Mouse (Mus musculus) kidney, postnatal 0 days (tissue): ENCODE data around the gene Vps25. TPM values are rescaled to one million over a fixed set of nuclear protein-coding genes. Genes with fewer than 3 reads are reported as not detected.

Experiments
- ATAC-seq: fragments of 200-750 bp; cut with Nextera tagmentation; replicated peaks from 2 replicates; pipeline ENCODE4 v1.8.0; 2017; ENCODE audit warnings: low read depth, moderate number of reproducible peaks, moderate TSS enrichment, moderate library complexity; ENCODE audit not compliant: low FRiP score
- DNase-seq: peaks from one replicate; pipeline ENCODE4 v3.0.0-alpha.2; 2016; ENCODE audit warnings: low spot score
- H3K27ac ChIP-seq: fragments of 300-500 bp; sonication (generic); 2 replicates; pipeline ENCODE4 v1.5.1; 2014; ENCODE audit warnings: mild to moderate bottlenecking
- H3K27me3 ChIP-seq: fragments of 300-500 bp; sonication (generic); 2 replicates; pipeline ENCODE4 v1.6.1; 2014; ENCODE audit warnings: low read length, mixed read lengths; ENCODE audit not compliant: insufficient read depth
- H3K36me3 ChIP-seq: fragments of 300-500 bp; sonication (generic); 2 replicates; pipeline ENCODE4 v1.6.1; 2014; ENCODE audit warnings: low read length, mixed read lengths; ENCODE audit not compliant: insufficient read depth
- H3K4me1 ChIP-seq: fragments of 300-500 bp; sonication (generic); replicated peaks from 2 replicates; pipeline ENCODE4 v1.6.1; 2014; ENCODE audit warnings: antibody characterized with exemption, low read length, mixed read lengths; ENCODE audit not compliant: insufficient read depth
- H3K4me2 ChIP-seq: fragments of 300-500 bp; sonication (generic); 2 replicates; pipeline ENCODE4 v1.6.1; 2014; ENCODE audit warnings: mild to moderate bottlenecking, low read length, moderate library complexity, mixed read lengths
- H3K4me3 ChIP-seq: fragments of 300-500 bp; sonication (generic); replicated peaks from 2 replicates; pipeline ENCODE4 v1.5.1; 2014; ENCODE audit warnings: low read depth, low read length
- H3K9ac ChIP-seq: fragments of 300-500 bp; sonication (generic); 2 replicates; pipeline ENCODE4 v1.6.1; 2014; ENCODE audit warnings: low read depth, low read length
- H3K9me3 ChIP-seq: fragments of 300-500 bp; sonication (generic); replicated peaks from 2 replicates; pipeline ENCODE4 v1.6.1; 2016; ENCODE audit warnings: low read length, inconsistent platforms, mixed read lengths
- CTCF ChIP-seq: IDR thresholded peaks from 2 replicates; pipeline ENCODE4 v1.5.1; 2016; ENCODE audit warnings: antibody characterized with exemption, low read depth, mild to moderate bottlenecking, moderate library complexity
- WGBS: fragments of 180-500 bp; shearing (Covaris S2); extraction: QIAGEN DNeasy Blood & Tissue Kit; methylation state at CpG from one replicate; pipeline ENCODE4 v1.1.7; 2014; 5-methylcytosine and 5-hydroxymethylcytosine counted together
- polyA plus RNA-seq: library from polyadenylated mRNA; unstranded; fragments of >200 nt; fragmentation: Nextera tagmentation; extraction: Ambion mirVana; gene quantifications from 2 replicates; pipeline ENCODE4 v1.2.1, GENCODE M21; 2015

The Vps25 gene
- polyA plus RNA-seq, 1 experiment from 2014 or later: 179 TPM

GRCm38 (mm10) chr11:101260826-101261380, 7.4 kb downstream of the Vps25 start:
- Histone ChIP-seq H3K27me3 (peaks cover 4% of the 10 kb centered on the region; the same call in 1 of the 2 replicates), H3K9me3 (no peaks in the 10 kb centered on the region), H3K4me2 (peak overlapping the region; percentile 97), H3K9ac (peak overlapping the region; percentile 88), H3K4me1 (peaks cover 37% of the 10 kb centered on the region), H3K36me3 (0 out of 2 replicates have a peak, but pooled peaks cover 7% of the 10 kb centered on the region), H3K27ac (peak overlapping the region; percentile 90), H3K4me3 (peak overlapping the region; percentile 59)
- ATAC-seq (no peak), DNase-seq (no peak)
- WGBS: 0% methylated on average over 30 of the region's 30 CpGs
- no peak for TF ChIP-seq CTCF

GRCm38 (mm10) chr11:101262272-101262967, 8.9 kb downstream of the Vps25 start:
- Histone ChIP-seq H3K36me3 (0 out of 2 replicates have a peak, but pooled peaks cover 4% of the 10 kb centered on the region), H3K4me3 (peak overlapping the region; percentile 59), H3K9ac (peak overlapping the region; percentile 57), H3K4me2 (peak overlapping the region; percentile 97), H3K4me1 (peaks cover 37% of the 10 kb centered on the region), H3K9me3 (no peaks in the 10 kb centered on the region), H3K27ac (no peak overlapping the region; the same call in 1 of the 2 replicates), H3K27me3 (peaks cover 4% of the 10 kb centered on the region; the same call in 1 of the 2 replicates)
- ATAC-seq: no peak
- 8% methylated on average over 24 of the region's 24 CpGs for WGBS
- peak; percentile 38 for TF ChIP-seq CTCF
- no peak for DNase-seq

GRCm38 (mm10) chr11:101263138-101263988, 9.9 kb downstream of the Vps25 start:
- ATAC-seq (no peak), DNase-seq (no peak)
- 0 out of 2 replicates have a peak, but pooled peaks cover 4% of the 10 kb centered on the region for H3K36me3 ChIP-seq
- peak overlapping the region; percentile 59 for H3K4me3 ChIP-seq
- no peaks in the 10 kb centered on the region for H3K9me3 ChIP-seq
- WGBS: 24% methylated on average over 32 of the region's 32 CpGs
- peaks cover 4% of the 10 kb centered on the region; the same call in 1 of the 2 replicates for H3K27me3 ChIP-seq
- no peak overlapping the region for H3K27ac ChIP-seq
- peaks cover 37% of the 10 kb centered on the region for H3K4me1 ChIP-seq
- TF ChIP-seq CTCF: no peak
- peak overlapping the region; percentile 97 for H3K4me2 ChIP-seq
- peak overlapping the region; percentile 43; the same call in 1 of the 2 replicates for H3K9ac ChIP-seq

- 46% methylated on average over 3 of the region's 3 CpGs for WGBS
- H3K4me1 ChIP-seq: peaks cover 33% of the 10 kb centered on the region
Observed at GRCm38 (mm10) chr11:101263989-101264280, 10.4 kb downstream of the Vps25 start.

GRCm38 (mm10) chr11:101264954-101265471, 11.5 kb downstream of the Vps25 start:
- WGBS: 14% methylated on average over 31 of the region's 31 CpGs
- Histone ChIP-seq H3K36me3 (0 out of 2 replicates have a peak, but pooled peaks cover 4% of the 10 kb centered on the region), H3K9ac (0 out of 2 replicates have a peak overlapping the region, but pooled peaks have one; percentile 5), H3K27me3 (peaks cover 4% of the 10 kb centered on the region; the same call in 1 of the 2 replicates), H3K27ac (no peak overlapping the region), H3K9me3 (no peaks in the 10 kb centered on the region), H3K4me3 (peak overlapping the region; percentile 4; the same call in 1 of the 2 replicates), H3K4me1 (peaks cover 26% of the 10 kb centered on the region), H3K4me2 (peak overlapping the region; percentile 47)
- TF ChIP-seq CTCF: no peak
- DNase-seq (no peak), ATAC-seq (no peak)

More at GRCm38 (mm10) chr11:101263989-101264280, 10.4 kb downstream of the Vps25 start:
- Histone ChIP-seq H3K9me3 (no peaks in the 10 kb centered on the region), H3K9ac (0 out of 2 replicates have a peak overlapping the region, but pooled peaks have one; percentile 43), H3K27ac (no peak overlapping the region), H3K4me2 (peak overlapping the region; percentile 97; the same call in 1 of the 2 replicates), H3K36me3 (0 out of 2 replicates have a peak, but pooled peaks cover 4% of the 10 kb centered on the region), H3K27me3 (peaks cover 4% of the 10 kb centered on the region; the same call in 1 of the 2 replicates), H3K4me3 (peak overlapping the region; percentile 59; the same call in 1 of the 2 replicates)
- no peak for ATAC-seq
- DNase-seq: no peak
- no peak for TF ChIP-seq CTCF
